18 mouse cellular contexts compared by ENCODE assay signal in the genomic region with DNA sequence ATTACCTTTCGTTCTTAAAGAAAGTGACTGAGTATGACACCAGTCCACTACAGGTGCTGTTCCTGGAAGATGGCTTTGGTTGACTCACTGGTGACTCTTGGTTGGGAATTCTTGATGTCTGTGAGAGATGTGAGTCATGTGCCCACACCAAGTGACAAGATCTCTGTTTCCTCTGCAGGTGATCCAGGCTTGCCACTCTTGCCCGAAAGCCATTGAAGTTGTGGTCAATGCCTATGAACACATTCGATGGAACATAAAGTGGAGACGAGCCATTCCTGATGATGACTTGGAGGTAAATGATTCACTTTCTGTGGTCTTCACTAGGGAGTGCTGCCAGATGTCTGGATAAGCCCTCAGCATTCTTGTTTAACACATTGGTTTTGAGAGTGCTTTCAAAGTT. TPM values are rescaled to one million over a fixed set of nuclear protein-coding genes. Genes with fewer than 3 reads are reported as not detected.
"Had no signal": no experiment of that assay in that cellular context is flagged by ENCODE, and none has a peak within 500 bp of the region (broad histone marks: within the 10 kb centered on the region; RNA-seq: fewer than 3 reads in every experiment).

No protein-coding gene starts in this region.

- H3K4me3 ChIP-seq: midbrain, embryonic 13.5 days; midbrain, embryonic 15.5 days; neural tube, embryonic 13.5 days; neural tube, embryonic 15.5 days had no signal

- ATAC-seq: midbrain, embryonic 13.5 days; midbrain, embryonic 15.5 days had no signal

- H3K27ac ChIP-seq: midbrain, embryonic 13.5 days; midbrain, embryonic 15.5 days; neural tube, embryonic 13.5 days; neural tube, embryonic 15.5 days had no signal

- H3K9me3 ChIP-seq: midbrain, embryonic 13.5 days; midbrain, embryonic 15.5 days; neural tube, embryonic 13.5 days; neural tube, embryonic 15.5 days had no signal

- H3K36me3 ChIP-seq: midbrain, embryonic 13.5 days; midbrain, embryonic 15.5 days; neural tube, embryonic 13.5 days; neural tube, embryonic 15.5 days had no signal

- H3K9ac ChIP-seq: lung, embryonic 14.5 days; midbrain, embryonic 13.5 days; midbrain, embryonic 15.5 days; neural tube, embryonic 13.5 days; neural tube, embryonic 15.5 days had no signal

- H3K4me2 ChIP-seq: lung, embryonic 14.5 days; midbrain, embryonic 11.5 days; midbrain, embryonic 13.5 days; midbrain, embryonic 15.5 days; neural tube, embryonic 13.5 days; neural tube, embryonic 15.5 days had no signal

- H3K4me1 ChIP-seq: midbrain, embryonic 13.5 days; midbrain, embryonic 15.5 days; neural tube, embryonic 13.5 days; neural tube, embryonic 15.5 days had no signal

- H3K27me3 ChIP-seq: midbrain, embryonic 13.5 days; midbrain, embryonic 15.5 days; neural tube, embryonic 13.5 days; neural tube, embryonic 15.5 days had no signal

- DNase-seq: lung, adult 18-20 months; lung, embryonic 14.5 days; lung, postnatal 10 days; lung, postnatal 4 days; retina, postnatal 1 day; right cerebral cortex, adult 18-20 months; right cerebral cortex, postnatal 25 days; right cerebral cortex, postnatal 4 days; spleen, adult 18-20 months; thymus, adult 18-20 months; thymus, postnatal 14 days; thymus, postnatal 36 days had no signal

RNA-seq across cellular contexts. Expression of a gene that starts 46.4 kb away (rescaled TPM):
- total RNA-seq: monocyte, adult 5-6 weeks had no signal
